Mouse (Mus musculus): ENCODE measurements at regions not wholly inside any gene's neighbourhood (a gene's known extent, or its start where the extent isn't known, plus 50 kb on each side); places are given as distances from the start of the nearest gene placed in this dataset.

- TF ChIP-seq NELFE (IDR thresholded peaks at IDR 0.05; ENCODE audit: low read depth, low read length) (no peak), TBP (IDR thresholded peaks at IDR 0.05; ENCODE audit: low read depth, low read length) (no peak), CTCF (IDR thresholded peaks at IDR 0.05 in 2 of 3, conservative IDR thresholded peaks at IDR 0.05 in 1 of 3; ENCODE audit: control insufficient read depth in 1 of 3, insufficient read depth in 1 of 3, low read depth in 2 of 3, low read length in 3 of 3, poor library complexity in 1 of 3, severe bottlenecking in 1 of 3) (no peak), TAL1 (IDR thresholded peaks at IDR 0.05; ENCODE audit: low read length) (no peak), POLR2A (IDR thresholded peaks at IDR 0.05; ENCODE audit: control insufficient read depth in 1 of 2, insufficient read depth in 1 of 2, low read depth in 1 of 2, low read length in 2 of 2, poor library complexity in 1 of 2) (no peak), CHD2 (IDR thresholded peaks at IDR 0.05; ENCODE audit: low read length) (no peak)
Measured at GRCm38 (mm10) chr14:74048386-74048785, 387.4 kb downstream of the Gm21750 start.

Data from MEL (cell line).